Mouse (Mus musculus) liver, embryonic 16.5 days (tissue): ENCODE measurements around the gene Cdkl3. TPM values are rescaled to one million over a fixed set of nuclear protein-coding genes. Genes with fewer than 3 reads are reported as not detected.

Experiments used
- ATAC-seq: fragments of 200-750 bp; cut with Nextera tagmentation; 2 replicates; pipeline ENCODE4 v1.8.0; 2017; ENCODE audit warnings: low read depth, mild to moderate bottlenecking, moderate number of reproducible peaks, moderate library complexity
- H3K27ac ChIP-seq: fragments of 300-500 bp; sonication (generic); 2 replicates; pipeline ENCODE4 v1.5.1; 2014; ENCODE audit warnings: mild to moderate bottlenecking, low read length
- H3K27me3 ChIP-seq: fragments of 300-500 bp; sonication (generic); 2 replicates; pipeline ENCODE4 v1.6.1; 2014; ENCODE audit warnings: low read depth, low read length, mixed read lengths; ENCODE audit not compliant: control insufficient read depth, insufficient read depth
- H3K36me3 ChIP-seq: fragments of 300-500 bp; sonication (generic); 2 replicates; pipeline ENCODE4 v1.6.1; 2014; ENCODE audit warnings: mild to moderate bottlenecking; ENCODE audit not compliant: control insufficient read depth, insufficient read depth
- H3K4me1 ChIP-seq: fragments of 300-500 bp; sonication (generic); 2 replicates; pipeline ENCODE4 v1.6.1; 2014; ENCODE audit warnings: low read depth, low read length, mixed read lengths; ENCODE audit not compliant: control insufficient read depth
- H3K4me2 ChIP-seq: fragments of 300-500 bp; sonication (generic); 2 replicates; pipeline ENCODE4 v1.6.1; 2014; ENCODE audit warnings: low read depth, low read length, mixed read lengths
- H3K4me3 ChIP-seq: fragments of 300-500 bp; sonication (generic); 2 replicates; pipeline ENCODE4 v1.5.1; 2014; ENCODE audit warnings: low read depth, mild to moderate bottlenecking, low read length
- H3K9ac ChIP-seq: fragments of 300-500 bp; sonication (generic); 2 replicates; pipeline ENCODE4 v1.6.1; 2014; ENCODE audit warnings: low read depth, low read length
- H3K9me3 ChIP-seq: fragments of 300-500 bp; sonication (generic); replicated peaks from 2 replicates; pipeline ENCODE4 v1.6.1; 2016; ENCODE audit warnings: low read length; ENCODE audit not compliant: control insufficient read depth
- WGBS: fragments of 180-500 bp; shearing (Covaris S2); extraction: QIAGEN DNeasy Blood & Tissue Kit; methylation state at CpG from one replicate; pipeline ENCODE4 v1.1.7; 2014; ENCODE audit not compliant: insufficient replicate concordance; 5-methylcytosine and 5-hydroxymethylcytosine counted together
- polyA plus RNA-seq: library from polyadenylated mRNA; unstranded; fragments of >200 nt; fragmentation: Nextera tagmentation; extraction: Ambion mirVana; gene quantifications from 2 replicates; pipeline ENCODE4 v1.2.1, GENCODE M21; 2015

Gene Cdkl3
- 0.84 and 0.96 TPM in 2 replicates for polyA plus RNA-seq

- H3K27me3 ChIP-seq, result no peaks in the 10 kb centered on the region
- WGBS, result under 1% methylated on average over 51 of the region's 51 CpGs
- peak within 1 kb of the TSS; percentile 92 for H3K4me2 ChIP-seq
- no peaks in the 10 kb centered on the region for H3K9me3 ChIP-seq
- no peaks in the 10 kb centered on the region for H3K36me3 ChIP-seq
- H3K9ac ChIP-seq, result peak within 1 kb of the TSS; percentile 81
- H3K4me3 ChIP-seq, result peak within 1 kb of the TSS; percentile 78
- peak; percentile 87 for ATAC-seq
- peaks cover 22% of the 10 kb centered on the region for H3K4me1 ChIP-seq
- peak within 1 kb of the TSS; percentile 91 for H3K27ac ChIP-seq
These were observed at the start of gene Cdkl3 for GRCm38 (mm10) chr11:52003772-52004528. TSS of gene Cdkl3 (plus strand) at chr11:52004221.

DNA sequence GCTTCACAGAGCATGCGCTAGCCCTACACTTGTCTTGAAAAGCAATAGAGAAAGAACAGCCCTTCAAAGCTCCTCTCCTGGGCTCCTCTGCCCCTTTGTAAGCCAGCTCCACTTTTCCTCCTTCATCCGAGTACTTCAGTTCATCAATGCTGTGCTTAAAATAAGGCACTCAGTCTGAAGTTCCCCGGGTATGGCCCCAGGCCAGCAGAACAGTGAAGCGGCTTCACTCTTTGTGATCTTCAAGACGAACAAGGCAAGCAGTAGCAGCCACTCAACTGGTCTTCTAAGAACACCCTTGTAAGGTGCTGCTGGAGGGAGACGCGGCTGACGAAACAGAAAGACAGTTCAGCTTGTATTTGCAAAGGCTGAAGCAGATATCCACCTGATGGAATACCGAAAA lies 47.9 kb upstream of the Cdkl3 start:
- no peaks in the 10 kb centered on the region for H3K4me1 ChIP-seq
- H3K4me3 ChIP-seq, result no peak overlapping the region
- no peak overlapping the region for H3K9ac ChIP-seq
- H3K27ac ChIP-seq, result no peak overlapping the region
- H3K36me3 ChIP-seq, result no peaks in the 10 kb centered on the region
- no peaks in the 10 kb centered on the region for H3K9me3 ChIP-seq
- H3K4me2 ChIP-seq, result no peak overlapping the region
- H3K27me3 ChIP-seq, result no peaks in the 10 kb centered on the region
- ATAC-seq, result no peak
- 65% methylated on average over 9 of the region's 9 CpGs for WGBS

- no peaks in the 10 kb centered on the region for H3K27me3 ChIP-seq
- H3K9me3 ChIP-seq, result no peaks in the 10 kb centered on the region
- ATAC-seq, result no peak
- H3K36me3 ChIP-seq, result no peaks in the 10 kb centered on the region
- 65% methylated on average over 4 of the region's 4 CpGs for WGBS
- H3K27ac ChIP-seq, result no peak overlapping the region
- no peak overlapping the region for H3K9ac ChIP-seq
- H3K4me3 ChIP-seq, result no peak overlapping the region
- no peaks in the 10 kb centered on the region for H3K4me1 ChIP-seq
- H3K4me2 ChIP-seq, result no peak overlapping the region
These were observed 46.3 kb upstream of the Cdkl3 start for GRCm38 (mm10) chr11:51957760-51958159.

GRCm38 (mm10) chr11:51959511-51959910 lies 44.5 kb upstream of the Cdkl3 start:
- Histone ChIP-seq H3K27ac (no peak overlapping the region), H3K4me2 (no peak overlapping the region), H3K9me3 (no peaks in the 10 kb centered on the region), H3K4me1 (no peaks in the 10 kb centered on the region), H3K9ac (no peak overlapping the region), H3K27me3 (no peaks in the 10 kb centered on the region), H3K4me3 (no peak overlapping the region), H3K36me3 (no peaks in the 10 kb centered on the region)
- WGBS, result 55% methylated on average over 5 of the region's 5 CpGs
- no peak for ATAC-seq

GRCm38 (mm10) chr11:51960061-51960460 lies 44.0 kb upstream of the Cdkl3 start:
- WGBS, result 60% methylated on average over 4 of the region's 4 CpGs
- Histone ChIP-seq H3K4me3 (no peak overlapping the region), H3K27me3 (no peaks in the 10 kb centered on the region)

DNA sequence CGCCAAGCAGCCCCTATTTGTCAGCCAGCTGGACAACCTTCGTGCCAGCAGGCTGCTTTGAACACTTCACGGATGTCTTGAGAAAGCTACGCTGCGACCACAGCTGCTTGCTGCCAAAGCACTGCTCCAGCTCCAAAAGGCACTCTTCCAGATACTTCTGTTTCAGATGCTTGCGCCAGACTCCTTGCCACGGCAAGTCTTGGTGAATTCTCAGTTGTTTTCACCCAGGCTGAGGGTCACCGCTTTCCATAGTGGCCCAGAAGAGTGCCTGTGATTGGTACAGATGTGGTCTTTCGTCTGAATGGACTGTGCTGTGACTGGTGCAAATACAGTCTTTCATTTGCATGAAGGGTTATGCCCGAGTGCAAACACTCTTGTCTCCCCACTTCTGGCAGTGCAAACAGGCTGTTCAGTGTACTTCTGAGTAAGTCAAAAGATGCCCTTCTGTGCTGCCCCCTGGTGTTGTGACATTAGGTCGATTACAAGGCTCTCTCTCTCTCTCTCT lies 43.0 kb upstream of the Cdkl3 start:
- no peaks in the 10 kb centered on the region for H3K9me3 ChIP-seq
- no peak overlapping the region for H3K27ac ChIP-seq
- H3K36me3 ChIP-seq, result no peaks in the 10 kb centered on the region
- no peaks in the 10 kb centered on the region for H3K27me3 ChIP-seq
- WGBS, result 49% methylated on average over 11 of the region's 11 CpGs
- no peaks in the 10 kb centered on the region for H3K4me1 ChIP-seq
- no peak overlapping the region for H3K4me3 ChIP-seq
- H3K9ac ChIP-seq, result no peak overlapping the region
- no peak overlapping the region for H3K4me2 ChIP-seq
- ATAC-seq, result no peak

More at GRCm38 (mm10) chr11:51960061-51960460, 44.0 kb upstream of the Cdkl3 start:
- no peak overlapping the region for H3K27ac ChIP-seq
- no peaks in the 10 kb centered on the region for H3K36me3 ChIP-seq
- no peaks in the 10 kb centered on the region for H3K4me1 ChIP-seq
- no peak for ATAC-seq
- no peaks in the 10 kb centered on the region for H3K9me3 ChIP-seq
- no peak overlapping the region for H3K9ac ChIP-seq
- H3K4me2 ChIP-seq, result no peak overlapping the region

- H3K9me3 ChIP-seq, result no peaks in the 10 kb centered on the region
- H3K4me1 ChIP-seq, result no peaks in the 10 kb centered on the region
- H3K27ac ChIP-seq, result no peak overlapping the region
- H3K36me3 ChIP-seq, result no peaks in the 10 kb centered on the region
- no peaks in the 10 kb centered on the region for H3K27me3 ChIP-seq
- 51% methylated on average over 8 of the region's 8 CpGs for WGBS
- no peak overlapping the region for H3K4me3 ChIP-seq
- ATAC-seq, result no peak
- H3K4me2 ChIP-seq, result no peak overlapping the region
- H3K9ac ChIP-seq, result no peak overlapping the region
These were observed 42.3 kb upstream of the Cdkl3 start for GRCm38 (mm10) chr11:51961761-51962160.

GRCm38 (mm10) chr11:51962277-51962676 lies 41.7 kb upstream of the Cdkl3 start:
- Histone ChIP-seq H3K4me2 (no peak overlapping the region), H3K4me1 (no peaks in the 10 kb centered on the region), H3K9ac (no peak overlapping the region), H3K4me3 (no peak overlapping the region), H3K36me3 (no peaks in the 10 kb centered on the region), H3K9me3 (no peaks in the 10 kb centered on the region), H3K27me3 (no peaks in the 10 kb centered on the region), H3K27ac (no peak overlapping the region)
- WGBS, result 74% methylated on average over 7 of the region's 7 CpGs
- no peak for ATAC-seq

DNA sequence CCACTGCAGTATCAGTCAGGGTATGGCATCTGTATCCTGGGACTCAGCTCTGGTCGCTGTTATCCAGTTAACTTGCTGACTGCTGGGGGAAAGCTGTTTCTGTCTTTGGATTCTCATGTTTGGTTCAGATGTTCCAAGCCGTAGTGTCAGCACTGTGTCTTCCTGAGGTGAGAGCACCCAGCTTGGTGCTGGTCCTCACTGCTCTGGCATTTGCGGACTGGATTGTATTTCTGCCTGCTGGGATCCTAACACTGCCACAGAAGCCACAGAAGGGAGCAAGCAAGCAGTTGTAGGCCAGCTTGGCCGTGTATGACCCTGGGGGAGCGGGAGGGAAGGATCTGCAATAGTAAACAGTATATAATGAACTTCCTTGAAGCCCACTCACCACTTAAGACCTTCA lies 37.4 kb upstream of the Cdkl3 start:
- peaks cover 10% of the 10 kb centered on the region for H3K4me1 ChIP-seq
- no peak for ATAC-seq

More for the DNA sequence above, 37.4 kb upstream of the Cdkl3 start:
- Histone ChIP-seq H3K36me3 (peaks cover 9% of the 10 kb centered on the region), H3K4me2 (no peak overlapping the region), H3K9me3 (no peaks in the 10 kb centered on the region), H3K4me3 (no peak overlapping the region), H3K27ac (no peak overlapping the region), H3K9ac (no peak overlapping the region), H3K27me3 (no peaks in the 10 kb centered on the region)
- 66% methylated on average over 5 of the region's 5 CpGs for WGBS
